1 mouse cellular context compared by ENCODE assay signal in genomic region chr2:154615674-154616073, GRCm38 (mm10).
TF ChIP-seq lines count a peak whose summit lies in the region.

No protein-coding gene starts in this region.

TF ChIP-seq in MEL, 35 proteins besides CTCF, POLR2A, EP300 and RAD21 (continued from another document):
- TF ChIP-seq MAFK (IDR thresholded peaks at IDR 0.05; ENCODE audit: borderline replicate concordance, low read depth, low read length) (peak; percentile 13; the same call in 1 of the 2 replicates), MAZ (IDR thresholded peaks at IDR 0.05; ENCODE audit: low read depth, low read length) (peak; percentile 98), CHD1 (IDR thresholded peaks at IDR 0.05; ENCODE audit: low read depth, low read length) (0 out of 2 replicates have a peak, but pooled peaks have one; percentile 24), ZMIZ1 (IDR thresholded peaks at IDR 0.05; ENCODE audit: low read depth, low read length) (no peak), MXI1 (IDR thresholded peaks at IDR 0.05; ENCODE audit: low read depth, low read length) (peak; percentile 59; the same call in 1 of the 2 replicates), TAL1 (IDR thresholded peaks at IDR 0.05; ENCODE audit: low read length) (peak; percentile 88), POLR2AphosphoS2 (IDR thresholded peaks at IDR 0.05; ENCODE audit: low read length) (no peak; the same call in 1 of the 2 replicates), TCF12 (IDR thresholded peaks at IDR 0.05; ENCODE audit: low read depth, low read length) (peak; percentile 96), NELFE (IDR thresholded peaks at IDR 0.05; ENCODE audit: low read depth, low read length) (peak; percentile 64), JUND (IDR thresholded peaks at IDR 0.05; ENCODE audit: low read depth, low read length) (0 out of 2 replicates have a peak, but pooled peaks have one; percentile 30), ELF1 (IDR thresholded peaks at IDR 0.05; ENCODE audit: low read depth, low read length) (peak; percentile 41; the same call in 1 of the 2 replicates)
